Mouse (Mus musculus) right cerebral cortex, postnatal 10 days (tissue): ENCODE measurements at regions not wholly inside any gene's neighbourhood (a gene's known extent, or its start where the extent isn't known, plus 50 kb on each side); places are given as distances from the start of the nearest gene placed in this dataset.

ENCODE experiments used
- DNase-seq, 2 experiments: peaks; one replicate each; pipeline ENCODE4 v3.0.0; 2021; ENCODE audit warnings: low spot score in 2 of 2

DNA sequence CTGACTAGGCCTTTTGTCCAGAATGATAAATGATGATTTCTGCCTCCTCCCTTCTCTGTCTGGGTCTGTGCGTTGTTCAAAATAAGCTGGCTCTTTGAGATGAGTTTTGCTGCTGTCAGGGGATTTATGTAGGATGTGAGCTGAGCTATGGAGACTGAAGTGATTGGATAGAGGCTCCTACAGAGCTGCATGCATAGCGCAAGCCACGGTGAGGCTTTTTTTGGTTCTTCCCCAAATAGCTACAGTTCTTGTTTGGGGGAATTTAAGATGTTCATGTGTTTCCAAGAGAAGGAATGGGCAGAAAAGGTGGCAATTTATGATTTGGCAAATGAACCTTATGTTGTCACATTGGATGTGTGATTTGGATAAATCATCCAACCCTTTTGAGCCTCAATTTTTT, 170.8 kb upstream of the H2al1n start:
- peak; percentile 22 to 39 for DNase-seq

DNA sequence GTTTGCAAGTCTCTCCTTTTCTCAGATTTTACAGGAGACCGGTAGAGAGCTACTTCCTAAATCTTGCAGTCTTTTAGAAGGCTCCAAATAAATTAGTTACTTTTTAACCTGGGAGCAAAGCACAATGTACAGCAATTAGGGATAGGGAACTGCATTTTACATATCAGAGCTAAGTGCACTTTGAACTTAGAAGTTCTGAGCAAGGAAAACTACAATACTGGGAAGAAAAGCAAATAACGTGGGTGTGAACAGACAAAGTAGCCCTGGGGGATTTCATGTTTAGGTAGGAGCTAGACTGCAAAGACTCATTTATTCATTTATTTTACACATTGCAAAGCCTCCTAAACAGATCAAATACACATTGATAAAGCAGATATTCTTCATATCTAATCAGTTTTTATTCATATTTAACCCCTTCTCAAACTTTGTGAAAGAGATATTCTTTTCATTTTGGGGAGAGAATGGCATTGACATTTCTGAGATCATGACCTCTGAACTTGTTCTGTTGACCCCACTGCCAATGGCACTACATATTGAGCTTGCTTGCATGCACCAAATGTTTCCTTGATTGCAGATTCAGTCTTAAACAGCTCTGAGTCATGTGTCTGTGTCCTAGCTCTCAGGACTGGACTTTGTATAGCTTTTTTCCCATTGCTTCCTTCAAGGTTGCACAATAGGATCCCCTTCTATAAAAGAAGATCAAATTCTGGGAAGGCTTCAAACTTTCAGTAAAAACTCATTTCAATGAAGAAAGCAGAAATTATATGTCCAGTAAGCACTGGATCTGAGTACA, 146.8 kb upstream of the Cask start:
- no peak for DNase-seq

DNA sequence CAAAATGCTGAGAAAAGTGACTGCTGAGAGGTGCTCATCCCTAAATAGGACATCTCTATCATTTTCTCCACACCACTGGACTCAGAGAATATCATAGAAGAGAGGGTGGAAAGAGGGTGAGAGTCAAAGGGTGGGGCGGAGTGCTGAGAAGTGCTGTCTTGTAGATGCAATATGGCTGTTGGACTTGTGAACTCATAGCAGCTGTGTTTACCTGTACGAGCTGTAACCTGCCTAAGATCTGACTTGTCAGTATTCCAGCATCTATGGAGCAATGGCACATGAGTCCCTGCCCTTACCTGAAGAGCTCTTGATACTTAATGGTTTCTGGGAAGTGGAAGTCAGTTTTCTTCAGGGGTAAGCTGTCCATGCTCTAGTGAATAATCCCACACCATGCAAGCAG, 127.8 kb upstream of the Cask start:
- DNase-seq = no peak
